Mouse (Mus musculus): ENCODE measurements around the gene Psmg4. TPM values are rescaled to one million over a fixed set of nuclear protein-coding genes. Genes with fewer than 3 reads are reported as not detected.

The Psmg4 gene
- polyA plus RNA-seq, 1 experiment from 2014 or later, result 90.8 TPM

DNA sequence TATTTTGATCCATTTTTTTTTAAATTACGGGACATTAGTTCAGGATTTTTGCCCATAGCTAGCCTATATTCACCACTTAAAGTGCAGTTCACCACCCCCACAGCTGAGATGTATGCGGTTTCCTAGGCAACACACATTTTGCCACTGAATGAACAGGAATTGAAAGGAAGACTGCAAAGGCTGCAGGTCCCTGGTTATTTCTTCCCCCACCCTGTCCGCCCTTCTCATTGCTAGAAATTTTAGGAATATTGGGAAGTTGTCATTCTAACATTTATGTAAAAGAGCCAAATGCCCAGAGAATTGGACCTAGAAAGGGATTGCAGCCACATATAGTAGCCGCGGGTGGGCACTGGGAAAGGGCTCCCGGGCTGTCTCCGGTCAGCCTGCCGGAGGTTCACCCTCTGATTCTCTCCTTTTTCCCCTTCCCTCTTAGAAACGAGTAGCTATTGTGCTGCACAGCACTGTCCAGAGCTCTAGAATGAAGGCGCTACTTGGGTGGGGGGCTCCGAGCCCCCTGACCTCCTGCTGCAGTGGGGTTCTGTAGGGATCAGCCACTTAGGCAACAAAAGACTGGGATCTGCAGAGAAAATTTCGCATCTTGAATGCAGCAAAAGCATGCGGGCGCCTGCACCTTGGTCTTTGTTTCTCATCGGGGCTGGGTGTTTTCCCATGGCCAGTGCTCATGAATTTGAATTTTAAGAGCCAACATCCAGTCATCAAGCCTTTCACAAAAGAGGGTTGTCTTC, 29.3 kb upstream of the Psmg4 start:
- H3K4me2 ChIP-seq (ENCODE audit: low read length), result peak overlapping the region; percentile 39
- no peak overlapping the region for H3K27ac ChIP-seq (ENCODE audit: low read depth)
- peak; percentile 68 for DNase-seq (ENCODE audit: low spot score)
- no peaks in the 10 kb centered on the region for H3K36me3 ChIP-seq (ENCODE audit: control insufficient read depth, insufficient read depth, low read length)
- ATAC-seq (replicated peaks; ENCODE audit: low FRiP score, low TSS enrichment, low read depth), result no peak
- H3K9ac ChIP-seq (ENCODE audit: low read length), result 0 out of 2 replicates have a peak overlapping the region, but pooled peaks have one; percentile 22
- H3K27me3 ChIP-seq (replicated peaks; ENCODE audit: control insufficient read depth, insufficient read depth, low read length), result peaks cover 13% of the 10 kb centered on the region; the same call in 1 of the 2 replicates
- H3K4me3 ChIP-seq (ENCODE audit: low read depth, low read length), result no peak overlapping the region
- peaks cover 34% of the 10 kb centered on the region for H3K4me1 ChIP-seq (replicated peaks; ENCODE audit: control insufficient read depth, insufficient read depth, low read length)
- WGBS, result 22% methylated on average over 15 of the region's 15 CpGs
- H3K9me3 ChIP-seq (ENCODE audit: control insufficient read depth, low read length), result no peaks in the 10 kb centered on the region

DNA sequence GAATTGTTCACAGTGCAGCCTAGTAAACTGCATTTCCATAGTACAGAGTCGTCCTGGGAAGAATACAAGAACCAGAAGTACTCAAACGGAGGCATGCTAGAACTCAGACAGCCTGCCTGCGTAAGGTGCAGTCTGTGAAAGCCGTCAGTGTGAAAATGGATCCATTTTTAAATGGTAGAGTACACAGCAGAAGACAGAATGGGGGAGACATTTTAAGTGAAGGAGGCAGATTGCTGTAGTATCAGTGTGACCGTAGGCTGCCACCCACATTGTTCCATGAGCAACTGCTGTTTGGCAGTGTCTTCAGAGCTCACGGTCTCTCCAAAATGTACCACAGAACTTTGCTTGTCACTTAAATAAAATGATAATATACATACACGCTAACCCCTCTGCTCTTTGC, 28.5 kb upstream of the Psmg4 start:
- ATAC-seq (replicated peaks; ENCODE audit: low FRiP score, low TSS enrichment, low read depth), result no peak
- no peak overlapping the region for H3K4me3 ChIP-seq (ENCODE audit: low read depth, low read length)
- WGBS, result 75% methylated on average over 7 of the region's 7 CpGs
- H3K27me3 ChIP-seq (replicated peaks; ENCODE audit: control insufficient read depth, insufficient read depth, low read length), result peaks cover 13% of the 10 kb centered on the region; the same call in 1 of the 2 replicates
- H3K4me2 ChIP-seq (ENCODE audit: low read length), result no peak overlapping the region
- DNase-seq (ENCODE audit: low spot score), result no peak
- no peaks in the 10 kb centered on the region for H3K36me3 ChIP-seq (ENCODE audit: control insufficient read depth, insufficient read depth, low read length)
- peaks cover 27% of the 10 kb centered on the region for H3K4me1 ChIP-seq (replicated peaks; ENCODE audit: control insufficient read depth, insufficient read depth, low read length)
- H3K9ac ChIP-seq (ENCODE audit: low read length), result no peak overlapping the region
- H3K9me3 ChIP-seq (ENCODE audit: control insufficient read depth, low read length), result no peaks in the 10 kb centered on the region
- H3K27ac ChIP-seq (ENCODE audit: low read depth), result no peak overlapping the region

DNA sequence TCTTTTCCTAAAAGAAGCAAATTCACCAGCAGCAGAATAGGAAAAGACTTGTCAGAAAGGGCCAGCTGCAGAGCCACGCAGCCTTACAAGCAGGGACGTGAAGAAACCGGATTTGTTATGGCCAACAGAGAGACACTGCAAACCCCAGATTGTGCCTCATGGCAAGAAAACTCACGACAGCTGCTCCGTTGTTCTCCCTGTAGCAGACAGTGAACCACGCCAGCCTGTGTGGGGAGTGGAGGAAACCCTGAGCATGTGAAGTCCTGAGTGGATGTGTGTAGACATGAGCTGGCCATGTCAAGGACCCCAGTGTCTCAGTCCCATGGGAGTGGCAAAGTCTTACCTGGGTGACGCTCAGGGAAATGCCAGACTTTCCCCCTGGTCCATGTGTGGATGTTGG, 26.2 kb upstream of the Psmg4 start:
- ATAC-seq (replicated peaks; ENCODE audit: low FRiP score, low TSS enrichment, low read depth), result no peak
- H3K27me3 ChIP-seq (replicated peaks; ENCODE audit: control insufficient read depth, insufficient read depth, low read length), result peaks cover 13% of the 10 kb centered on the region; the same call in 1 of the 2 replicates
- H3K4me3 ChIP-seq (ENCODE audit: low read depth, low read length), result no peak overlapping the region
- H3K9ac ChIP-seq (ENCODE audit: low read length), result no peak overlapping the region
- H3K4me1 ChIP-seq (replicated peaks; ENCODE audit: control insufficient read depth, insufficient read depth, low read length), result peaks cover 18% of the 10 kb centered on the region
- DNase-seq (ENCODE audit: low spot score), result no peak
- no peak overlapping the region for H3K4me2 ChIP-seq (ENCODE audit: low read length)
- H3K36me3 ChIP-seq (ENCODE audit: control insufficient read depth, insufficient read depth, low read length), result no peaks in the 10 kb centered on the region
- WGBS, result 56% methylated on average over 7 of the region's 7 CpGs
- no peaks in the 10 kb centered on the region for H3K9me3 ChIP-seq (ENCODE audit: control insufficient read depth, low read length)
- no peak overlapping the region for H3K27ac ChIP-seq (ENCODE audit: low read depth)

DNA sequence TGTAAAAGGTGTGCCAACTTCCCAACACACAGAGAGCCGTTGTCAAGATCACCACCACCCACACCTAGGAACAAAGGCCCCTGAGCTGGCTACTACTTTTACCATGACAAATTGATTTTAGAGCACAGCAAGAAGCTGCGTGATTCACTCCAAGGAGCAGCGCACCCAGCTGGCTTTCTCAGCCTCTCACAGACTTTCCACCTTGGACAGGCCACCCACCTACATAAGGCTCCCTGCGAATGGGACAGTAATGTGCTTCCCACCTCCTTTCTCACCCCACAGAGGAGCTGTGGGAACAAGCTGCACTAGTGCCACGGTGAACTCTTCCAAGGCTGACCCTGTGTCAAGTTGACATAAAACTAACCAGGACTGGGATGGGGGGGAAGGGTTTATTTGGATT, 19.4 kb upstream of the Psmg4 start:
- ATAC-seq (replicated peaks; ENCODE audit: low FRiP score, low TSS enrichment, low read depth) (no peak), DNase-seq (ENCODE audit: low spot score) (no peak)
- no peaks in the 10 kb centered on the region for H3K36me3 ChIP-seq (ENCODE audit: control insufficient read depth, insufficient read depth, low read length)

DNA sequence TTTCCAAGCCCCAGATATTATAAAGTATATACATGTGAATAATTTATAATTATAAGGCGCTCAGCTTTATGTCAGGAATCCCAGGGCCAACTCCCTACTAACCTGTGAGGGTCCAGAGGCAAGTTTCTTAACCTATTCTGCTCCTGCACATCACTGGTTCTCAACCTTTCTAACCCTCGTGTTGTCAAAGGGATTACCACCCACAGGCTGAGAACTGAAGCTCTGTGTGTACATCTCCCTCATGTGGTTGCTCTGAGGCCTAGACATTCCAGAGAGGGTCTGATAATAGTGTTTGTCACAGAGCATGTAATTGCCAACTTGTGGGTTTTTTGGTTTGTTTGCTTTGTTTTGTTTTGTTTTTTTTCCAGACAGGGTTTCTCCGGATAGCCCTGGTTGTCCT, 15.8 kb upstream of the Psmg4 start:
- Histone ChIP-seq H3K4me3 (ENCODE audit: low read depth, low read length) (no peak overlapping the region), H3K4me2 (ENCODE audit: low read length) (no peak overlapping the region), H3K9me3 (ENCODE audit: control insufficient read depth, low read length) (no peaks in the 10 kb centered on the region), H3K9ac (ENCODE audit: low read length) (no peak overlapping the region), H3K27me3 (replicated peaks; ENCODE audit: control insufficient read depth, insufficient read depth, low read length) (no peaks in the 10 kb centered on the region), H3K27ac (ENCODE audit: low read depth) (no peak overlapping the region), H3K36me3 (ENCODE audit: control insufficient read depth, insufficient read depth, low read length) (no peaks in the 10 kb centered on the region), H3K4me1 (replicated peaks; ENCODE audit: control insufficient read depth, insufficient read depth, low read length) (peaks cover 16% of the 10 kb centered on the region)
- 66% methylated on average over 3 of the region's 3 CpGs for WGBS
- ATAC-seq (replicated peaks; ENCODE audit: low FRiP score, low TSS enrichment, low read depth) (no peak), DNase-seq (ENCODE audit: low spot score) (no peak)

More for the DNA sequence above, 19.4 kb upstream of the Psmg4 start:
- WGBS, result 39% methylated on average over 5 of the region's 5 CpGs
- Histone ChIP-seq H3K9ac (ENCODE audit: low read length) (no peak overlapping the region), H3K4me2 (ENCODE audit: low read length) (no peak overlapping the region), H3K9me3 (ENCODE audit: control insufficient read depth, low read length) (no peaks in the 10 kb centered on the region), H3K4me1 (replicated peaks; ENCODE audit: control insufficient read depth, insufficient read depth, low read length) (no peaks in the 10 kb centered on the region; the same call in 1 of the 2 replicates), H3K27me3 (replicated peaks; ENCODE audit: control insufficient read depth, insufficient read depth, low read length) (no peaks in the 10 kb centered on the region), H3K27ac (ENCODE audit: low read depth) (no peak overlapping the region), H3K4me3 (ENCODE audit: low read depth, low read length) (no peak overlapping the region)

DNA sequence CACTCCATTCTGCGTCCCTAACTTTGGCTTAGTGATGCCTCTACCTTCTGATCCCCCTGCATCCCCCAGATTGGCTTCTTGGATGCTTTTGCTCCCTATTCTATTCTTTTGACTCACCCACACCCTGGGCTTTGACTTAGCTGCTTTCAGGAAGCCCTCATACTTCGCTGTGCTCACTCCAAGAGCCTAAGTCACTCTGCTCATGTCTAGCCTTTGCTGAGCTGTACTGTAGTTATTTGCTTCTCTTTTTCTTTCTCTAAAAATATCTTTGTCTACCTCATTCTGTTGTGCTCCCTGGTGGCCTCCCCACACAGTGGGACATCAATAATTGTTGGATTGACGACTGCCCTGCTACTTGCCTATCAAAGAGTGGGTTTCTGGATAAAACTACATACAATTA, 14.6 kb upstream of the Psmg4 start:
- Histone ChIP-seq H3K4me3 (ENCODE audit: low read depth, low read length) (no peak overlapping the region), H3K9me3 (ENCODE audit: control insufficient read depth, low read length) (no peaks in the 10 kb centered on the region), H3K4me1 (replicated peaks; ENCODE audit: control insufficient read depth, insufficient read depth, low read length) (peaks cover 20% of the 10 kb centered on the region), H3K36me3 (ENCODE audit: control insufficient read depth, insufficient read depth, low read length) (no peaks in the 10 kb centered on the region), H3K27me3 (replicated peaks; ENCODE audit: control insufficient read depth, insufficient read depth, low read length) (no peaks in the 10 kb centered on the region), H3K9ac (ENCODE audit: low read length) (no peak overlapping the region), H3K4me2 (ENCODE audit: low read length) (peak overlapping the region; percentile 72; the same call in 1 of the 2 replicates), H3K27ac (ENCODE audit: low read depth) (no peak overlapping the region)
- ATAC-seq (replicated peaks; ENCODE audit: low FRiP score, low TSS enrichment, low read depth), result no peak
- WGBS, result 91% methylated on average over 3 of the region's 3 CpGs
- no peak for DNase-seq (ENCODE audit: low spot score)

DNA sequence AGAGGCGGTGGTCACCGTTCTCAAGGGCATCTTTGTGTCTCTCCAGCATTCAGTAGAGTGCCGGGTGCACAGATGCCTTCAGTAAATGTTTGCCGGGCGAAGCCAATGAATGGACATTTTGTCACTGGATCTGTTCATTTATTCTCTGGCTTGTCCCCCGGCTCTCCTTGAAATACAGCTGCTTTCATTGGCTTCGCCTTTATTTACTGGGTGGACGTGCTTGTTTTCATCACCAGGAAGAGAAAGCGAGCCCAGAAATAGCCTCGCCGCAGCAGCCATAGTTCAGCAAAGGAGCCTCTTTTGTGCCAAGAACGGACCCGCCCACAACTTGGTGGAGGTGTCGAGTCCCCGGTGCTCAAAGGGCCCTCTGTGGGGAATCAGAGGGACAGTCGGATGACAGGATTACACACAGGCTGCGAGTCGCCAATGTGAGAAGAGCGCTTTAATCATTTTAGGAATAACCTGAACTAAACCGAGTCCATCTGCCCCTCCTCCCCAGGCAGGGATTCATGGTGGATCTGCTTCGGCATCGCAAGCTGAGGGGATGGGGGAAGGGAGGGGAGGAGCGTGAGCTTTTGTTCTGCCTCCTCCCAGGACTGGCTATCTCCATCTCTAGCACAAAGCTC, 13.9 kb upstream of the Psmg4 start:
- ATAC-seq (replicated peaks; ENCODE audit: low FRiP score, low TSS enrichment, low read depth), result peak; percentile 73
- Histone ChIP-seq H3K27me3 (replicated peaks; ENCODE audit: control insufficient read depth, insufficient read depth, low read length) (no peaks in the 10 kb centered on the region), H3K36me3 (ENCODE audit: control insufficient read depth, insufficient read depth, low read length) (no peaks in the 10 kb centered on the region), H3K4me2 (ENCODE audit: low read length) (peak overlapping the region; percentile 72), H3K4me3 (ENCODE audit: low read depth, low read length) (peak overlapping the region; percentile 45), H3K27ac (ENCODE audit: low read depth) (peak overlapping the region; percentile 87), H3K4me1 (replicated peaks; ENCODE audit: control insufficient read depth, insufficient read depth, low read length) (peaks cover 24% of the 10 kb centered on the region), H3K9ac (ENCODE audit: low read length) (peak overlapping the region; percentile 60), H3K9me3 (ENCODE audit: control insufficient read depth, low read length) (no peaks in the 10 kb centered on the region)
- peak; percentile 83 for DNase-seq (ENCODE audit: low spot score)
- 3% methylated on average over 23 of the region's 23 CpGs for WGBS

DNA sequence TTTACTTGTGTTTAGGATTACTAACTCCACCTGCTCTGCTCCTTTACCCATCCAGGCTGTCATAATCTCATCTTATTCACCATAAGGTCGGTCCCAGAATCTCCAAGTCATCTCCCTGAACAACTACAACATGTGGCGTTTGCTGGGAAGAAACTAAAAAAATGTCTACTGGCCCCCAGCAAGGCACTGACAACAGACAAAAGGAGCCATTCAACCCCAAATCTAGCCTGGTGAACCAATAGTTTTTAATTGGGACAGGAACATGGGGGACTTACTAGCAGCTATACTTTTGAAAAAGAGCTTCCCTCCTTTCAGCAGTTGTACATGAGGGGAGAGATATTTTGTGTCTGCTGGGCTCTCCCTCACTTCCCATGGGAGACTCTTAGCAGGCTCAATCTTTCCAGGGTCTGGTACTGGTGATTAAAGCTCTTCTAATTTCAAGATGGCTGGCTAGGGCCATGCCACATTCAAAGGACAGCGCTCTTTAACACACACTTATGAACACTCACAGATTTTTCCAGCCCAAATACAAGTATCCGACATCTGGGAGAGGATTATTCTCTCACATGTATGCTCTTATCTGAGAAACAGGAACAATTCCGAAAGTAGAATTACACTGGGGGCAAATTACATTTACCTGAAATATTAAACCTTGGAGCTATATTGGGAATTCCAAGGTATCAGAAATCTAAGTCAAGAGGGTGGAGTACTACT, 13.1 kb upstream of the Psmg4 start:
- Histone ChIP-seq H3K4me2 (ENCODE audit: low read length) (peak overlapping the region; percentile 72), H3K4me3 (ENCODE audit: low read depth, low read length) (peak overlapping the region; percentile 45), H3K36me3 (ENCODE audit: control insufficient read depth, insufficient read depth, low read length) (no peaks in the 10 kb centered on the region), H3K4me1 (replicated peaks; ENCODE audit: control insufficient read depth, insufficient read depth, low read length) (peaks cover 27% of the 10 kb centered on the region), H3K9me3 (ENCODE audit: control insufficient read depth, low read length) (no peaks in the 10 kb centered on the region), H3K27me3 (replicated peaks; ENCODE audit: control insufficient read depth, insufficient read depth, low read length) (no peaks in the 10 kb centered on the region), H3K9ac (ENCODE audit: low read length) (peak overlapping the region; percentile 60), H3K27ac (ENCODE audit: low read depth) (peak overlapping the region; percentile 87)
- ATAC-seq (replicated peaks; ENCODE audit: low FRiP score, low TSS enrichment, low read depth) (no peak), DNase-seq (ENCODE audit: low spot score) (no peak)
- 48% methylated on average over 5 of the region's 5 CpGs for WGBS
